Mouse (Mus musculus): ENCODE measurements at regions not wholly inside any gene's neighbourhood (a gene's known extent, or its start where the extent isn't known, plus 50 kb on each side); places are given as distances from the start of the nearest gene placed in this dataset.

DNA sequence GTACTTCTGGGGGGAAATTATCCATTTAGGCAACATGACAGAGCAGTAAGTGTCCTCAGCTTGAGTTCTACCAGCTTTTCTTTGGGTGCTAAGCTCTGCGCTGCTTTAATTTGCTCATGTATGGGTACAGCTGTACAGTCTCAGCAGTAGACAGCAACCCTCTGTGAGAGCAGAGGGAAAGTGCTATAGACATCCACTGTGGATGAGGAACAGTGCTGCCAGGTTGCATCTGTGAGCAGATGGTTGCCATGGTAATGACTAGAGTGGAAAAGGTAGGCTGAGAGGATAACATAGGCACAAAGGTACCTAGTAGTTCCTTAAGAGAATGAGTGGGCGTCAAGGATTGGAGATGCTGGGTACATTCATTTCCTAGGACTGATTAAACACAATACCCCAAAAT lies 180.5 kb upstream of the Mbnl1 start:
- TF ChIP-seq UBTF (IDR thresholded peaks at IDR 0.05; ENCODE audit: low read depth, low read length) (no peak), IRF4 (IDR thresholded peaks at IDR 0.05; ENCODE audit: low read depth, low read length) (no peak), RCOR1 (conservative IDR thresholded peaks at IDR 0.05; ENCODE audit: low read depth, low read length) (no peak), CTCF (conservative IDR thresholded peaks at IDR 0.05 in 1 of 2, IDR thresholded peaks at IDR 0.05 in 1 of 2; ENCODE audit: low read depth in 2 of 2, low read length in 2 of 2) (no peak), POLR2A (IDR thresholded peaks at IDR 0.05; ENCODE audit: low read depth, low read length) (no peak), SMC3 (IDR thresholded peaks at IDR 0.05; ENCODE audit: low read depth, low read length) (no peak), USF1 (IDR thresholded peaks at IDR 0.05; ENCODE audit: low read depth, low read length) (no peak), HCFC1 (IDR thresholded peaks at IDR 0.05; ENCODE audit: low read depth, low read length) (no peak), MAZ (IDR thresholded peaks at IDR 0.05; ENCODE audit: low read depth, low read length) (no peak), MEF2A (IDR thresholded peaks at IDR 0.05; ENCODE audit: borderline replicate concordance, low read depth, low read length) (no peak), EP300 (IDR thresholded peaks at IDR 0.05; ENCODE audit: low read length) (no peak), USF2 (conservative IDR thresholded peaks at IDR 0.05; ENCODE audit: low read depth, low read length) (no peak), JUN (IDR thresholded peaks at IDR 0.05; ENCODE audit: insufficient read depth, low read depth, low read length) (no peak)
